Mouse (Mus musculus): ENCODE results near the gene Gm3317. TPM values are rescaled to one million over a fixed set of nuclear protein-coding genes. Genes with fewer than 3 reads are reported as not detected.
"Not testable (repeated sequence)": the region's sequence is repeated elsewhere in the genome, so short reads cannot be mapped to it uniquely, and the experiment has no call there.

Gm3317 gene
- not detected in 2 replicates for polyA plus RNA-seq (2016; fragmentation: Nextera tagmentation; extraction: Ambion mirVana)

DNA sequence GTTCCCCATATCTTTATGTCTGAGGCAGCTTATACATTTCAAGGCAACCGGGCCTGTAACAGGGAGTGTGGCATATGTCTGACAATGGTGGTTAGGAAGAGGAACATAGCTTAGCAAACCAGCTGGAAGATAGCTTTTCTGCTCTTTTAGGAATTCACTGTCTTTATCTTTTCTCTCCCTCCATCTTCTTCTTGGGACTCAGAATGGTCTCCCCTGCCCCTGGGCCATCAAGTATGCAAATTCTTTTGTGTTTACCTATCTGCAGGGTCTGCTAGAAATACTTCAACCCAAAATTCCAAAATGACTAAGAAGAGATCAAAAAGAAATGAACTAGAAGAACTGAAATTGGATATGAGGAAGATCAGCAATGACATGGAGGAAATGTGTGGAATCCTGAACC is at the start of gene Gm3317:
Gene Gm3317, plus strand, starts transcription at position 301 of the 400 bp plus-strand sequence.
- H3K27ac ChIP-seq (replicated peaks); H3K4me1 ChIP-seq; H3K27me3 ChIP-seq (ENCODE audit: low read depth, poor library complexity, severe bottlenecking); H3K9me3 ChIP-seq (replicated peaks); H3K4me3 ChIP-seq; DNase-seq (ENCODE audit: low spot score); H3K36me3 ChIP-seq: not testable (repeated sequence)
- no CpG with 5 or more reads among the region's 1 CpGs for WGBS

DNA sequence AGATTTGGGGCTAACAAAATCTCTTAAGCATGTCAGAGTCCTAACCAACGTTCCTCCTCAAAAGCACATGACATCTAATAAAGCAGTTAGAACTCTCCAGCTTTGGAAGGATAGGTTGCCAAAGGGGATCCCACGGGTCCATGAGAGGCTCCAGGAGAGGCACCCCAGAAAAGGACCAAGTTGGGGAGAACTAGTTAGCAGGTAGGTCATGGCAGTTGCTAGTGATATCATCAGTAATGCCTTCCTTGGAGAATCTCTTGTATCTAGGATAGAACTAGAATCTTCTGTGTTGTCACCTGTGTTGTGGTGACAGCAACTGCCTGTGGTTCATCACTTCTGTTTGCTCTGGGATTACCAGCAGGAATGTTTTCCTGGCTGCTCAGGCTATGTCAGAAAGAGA is 33.1 kb upstream of the Gm3317 start, which contains the start of gene Gm8279:
Gene Gm8279, plus strand, starts transcription at position 301 of the 400 bp plus-strand sequence.
- H3K36me3 ChIP-seq; H3K9me3 ChIP-seq (replicated peaks): not testable (repeated sequence)
- WGBS = 80% methylated on average over 2 of the region's 2 CpGs

DNA sequence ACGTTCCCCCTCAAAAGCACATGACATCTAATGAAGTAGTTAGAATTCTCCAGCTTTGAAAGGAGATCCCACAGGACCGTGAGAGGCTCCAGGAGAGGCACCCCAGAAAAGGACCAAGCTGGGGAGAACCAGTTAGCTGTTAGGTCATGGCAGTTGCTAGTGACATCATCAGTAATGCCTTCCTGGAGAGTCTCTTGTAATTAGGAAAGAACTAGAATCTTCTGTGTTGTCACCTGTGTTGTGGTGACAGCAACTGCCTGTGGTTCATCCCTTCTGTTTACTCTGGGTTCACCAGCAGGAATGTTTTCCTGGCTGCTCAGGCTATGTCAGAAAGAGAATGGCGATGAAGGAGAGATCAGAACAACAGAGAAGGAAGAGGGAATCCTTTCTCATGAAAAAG is 21.2 kb downstream of the Gm3317 start, which contains the start of gene Gm8271:
Gene Gm8271, plus strand, starts transcription at position 301 of the 400 bp plus-strand sequence.
- H3K36me3 ChIP-seq; H3K4me3 ChIP-seq; H3K4me1 ChIP-seq; H3K27ac ChIP-seq (replicated peaks); H3K27me3 ChIP-seq (ENCODE audit: low read depth, poor library complexity, severe bottlenecking); DNase-seq (ENCODE audit: low spot score); H3K9me3 ChIP-seq (replicated peaks): not testable (repeated sequence)
- no CpG with 5 or more reads among the region's 3 CpGs for WGBS

More for the DNA sequence above, 33.1 kb upstream of the Gm3317 start, which contains the start of gene Gm8279:
- H3K4me1 ChIP-seq; DNase-seq (ENCODE audit: low spot score); H3K4me3 ChIP-seq; H3K27me3 ChIP-seq (ENCODE audit: low read depth, poor library complexity, severe bottlenecking); H3K27ac ChIP-seq (replicated peaks): not testable (repeated sequence)

Other genes starting within 250 kb of the Gm3317 start
- not detected in 2 replicates for gene Gm8297, start 180.6 kb upstream of the Gm3317 start, polyA plus RNA-seq (2016; fragmentation: Nextera tagmentation; extraction: Ambion mirVana)
- not detected in 2 replicates for gene Gm3298, start 148.6 kb upstream of the Gm3317 start, polyA plus RNA-seq (2016; fragmentation: Nextera tagmentation; extraction: Ambion mirVana)
- gene 4930555G01Rik, start 113.9 kb upstream of the Gm3317 start, polyA plus RNA-seq (2016; fragmentation: Nextera tagmentation; extraction: Ambion mirVana) = not detected in 2 replicates
- 1.2 and 1.7 TPM in 2 replicates for gene Gm8281, start 93.5 kb upstream of the Gm3317 start, polyA plus RNA-seq (2016; fragmentation: Nextera tagmentation; extraction: Ambion mirVana)
- gene Gm8279, start 33.0 kb upstream of the Gm3317 start, polyA plus RNA-seq (2016; fragmentation: Nextera tagmentation; extraction: Ambion mirVana) = not detected in 2 replicates
- gene Gm8271, start 21.3 kb downstream of the Gm3317 start, polyA plus RNA-seq (2016; fragmentation: Nextera tagmentation; extraction: Ambion mirVana) = not detected in 2 replicates
- not detected in 2 replicates for gene Gm3526, start 96.0 kb downstream of the Gm3317 start, polyA plus RNA-seq (2016; fragmentation: Nextera tagmentation; extraction: Ambion mirVana)
- gene Gm3542, start 170.4 kb downstream of the Gm3317 start, polyA plus RNA-seq (2016; fragmentation: Nextera tagmentation; extraction: Ambion mirVana) = not detected in 2 replicates
- not detected in 2 replicates for gene Gm3500, start 224.5 kb downstream of the Gm3317 start, polyA plus RNA-seq (2016; fragmentation: Nextera tagmentation; extraction: Ambion mirVana)